ENCODE assay signal across 24 mouse cellular contexts in genomic region chr2:154685772-154686171, GRCm38 (mm10). TPM values are rescaled to one million over a fixed set of nuclear protein-coding genes. Genes with fewer than 3 reads are reported as not detected.
DNase-seq lines count a peak whose midpoint lies in the region; ATAC-seq and TF ChIP-seq lines count a peak whose summit lies in the region.
"Had no signal": no experiment of that assay in that cellular context is flagged by ENCODE, and none has a peak within 500 bp of the region (broad histone marks: within the 10 kb centered on the region; RNA-seq: fewer than 3 reads in every experiment).

No protein-coding gene starts in this region.

- H3K27ac ChIP-seq in heart, postnatal 0 days (ENCODE audit: low read depth), result no peak overlapping the region
- H3K27ac ChIP-seq in liver, postnatal 0 days (ENCODE audit: low read depth), result no peak overlapping the region
- H3K27ac ChIP-seq: embryonic facial prominence, embryonic 10.5 days; embryonic facial prominence, embryonic 12.5 days; forebrain, embryonic 13.5 days; forebrain, embryonic 15.5 days had no signal

- intact Hi-C loops in heart, postnatal 10 days (cut with DNase I), result no loop called here

- TF ChIP-seq CTCF in heart, postnatal 0 days (IDR thresholded peaks at IDR 0.05; ENCODE audit: low read depth), result no peak
- no peak for TF ChIP-seq CTCF in liver, postnatal 0 days (IDR thresholded peaks at IDR 0.05; ENCODE audit: low read depth)

- peak; percentile 9 for DNase-seq in cerebellum, adult 9-11 months
- DNase-seq in cerebellum, adult 18-20 months, result no peak
- DNase-seq in heart, postnatal 0 days (ENCODE audit: low spot score), result peak; percentile 1
- DNase-seq in heart, postnatal 10 days, result no peak
- DNase-seq in liver, postnatal 0 days, result no peak
- DNase-seq in liver, result no peak
- DNase-seq: adrenal gland, adult 8-10 months; adrenal gland, postnatal 14 days; adrenal gland, postnatal 36 days; B cell, adult 2 months; cerebellum, adult 11-12 months; cerebellum, adult 8-10 months; cerebellum, postnatal 10 days; cerebellum, postnatal 25 days; forebrain, postnatal 0 days had no signal

- H3K27me3 ChIP-seq in heart, postnatal 0 days (ENCODE audit: control insufficient read depth, insufficient read depth, low read length), result no peaks in the 10 kb centered on the region
- no peaks in the 10 kb centered on the region for H3K27me3 ChIP-seq in liver, postnatal 0 days (ENCODE audit: insufficient read depth, low read length)
- H3K27me3 ChIP-seq: CH12.LX; embryonic facial prominence, embryonic 12.5 days; forebrain, embryonic 13.5 days; forebrain, embryonic 15.5 days; Patski had no signal

- 0 out of 2 replicates have a peak, but pooled peaks cover 4% of the 10 kb centered on the region for H3K4me1 ChIP-seq in heart, postnatal 0 days (ENCODE audit: control insufficient read depth, insufficient read depth)
- peaks cover 15% of the 10 kb centered on the region for H3K4me1 ChIP-seq in liver, postnatal 0 days (ENCODE audit: insufficient read depth)

- 94% methylated on average over 3 of the region's 3 CpGs for WGBS in heart, postnatal 0 days
- WGBS in liver, postnatal 0 days (ENCODE audit: insufficient replicate concordance), result 67% methylated on average over 3 of the region's 3 CpGs

- H3K4me2 ChIP-seq in heart, postnatal 0 days (ENCODE audit: low read depth, low read length), result no peak overlapping the region
- no peak overlapping the region for H3K4me2 ChIP-seq in liver, postnatal 0 days (ENCODE audit: low read depth, low read length)
- H3K4me2 ChIP-seq: embryonic facial prominence, embryonic 12.5 days; forebrain, embryonic 13.5 days; forebrain, embryonic 15.5 days had no signal

- H3K36me3 ChIP-seq in heart, postnatal 0 days (replicated peaks; ENCODE audit: control insufficient read depth, insufficient read depth, low read length), result peaks cover 19% of the 10 kb centered on the region; the same call in 1 of the 2 replicates
- peaks cover 18% of the 10 kb centered on the region for H3K36me3 ChIP-seq in liver, postnatal 0 days (replicated peaks; ENCODE audit: insufficient read depth, low read length)

- ATAC-seq in heart, postnatal 0 days (ENCODE audit: insufficient read depth, low read depth), result no peak
- no peak for ATAC-seq in liver, postnatal 0 days
- ATAC-seq: activated CD4-positive, CD25-positive, alpha-beta regulatory T cell, adult 4 months; CD4-positive, CD25-positive, alpha-beta regulatory T cell, adult 4 months; forebrain, embryonic 13.5 days; forebrain, embryonic 15.5 days; forebrain, postnatal 0 days; Patski had no signal

- no peak for TF ChIP-seq EP300 in heart, postnatal 0 days (IDR thresholded peaks at IDR 0.05; ENCODE audit: low read depth)
- no peak for TF ChIP-seq EP300 in liver, postnatal 0 days (IDR thresholded peaks at IDR 0.05; ENCODE audit: low read depth)

- H3K9ac ChIP-seq in heart, postnatal 0 days (replicated peaks; ENCODE audit: low read depth, low read length), result no peak overlapping the region
- 0 out of 2 replicates have a peak overlapping the region, but pooled peaks have one; percentile 1 for H3K9ac ChIP-seq in liver, postnatal 0 days (replicated peaks)
- H3K9ac ChIP-seq: embryonic facial prominence, embryonic 12.5 days; forebrain, embryonic 13.5 days; forebrain, embryonic 15.5 days; forebrain, postnatal 0 days had no signal

- no peak overlapping the region for H3K4me3 ChIP-seq in heart, postnatal 0 days (ENCODE audit: low read depth, low read length)
- no peak overlapping the region for H3K4me3 ChIP-seq in liver, postnatal 0 days (ENCODE audit: low read depth, low read length)
- H3K4me3 ChIP-seq: embryonic facial prominence, embryonic 10.5 days; embryonic facial prominence, embryonic 12.5 days; forebrain, embryonic 13.5 days; forebrain, embryonic 15.5 days had no signal

- no peaks in the 10 kb centered on the region for H3K9me3 ChIP-seq in heart, postnatal 0 days (replicated peaks; ENCODE audit: control insufficient read depth, low read length)
- H3K9me3 ChIP-seq in liver, postnatal 0 days (ENCODE audit: low read length), result no peaks in the 10 kb centered on the region
- H3K9me3 ChIP-seq: embryonic facial prominence, embryonic 10.5 days; embryonic facial prominence, embryonic 12.5 days; forebrain, embryonic 13.5 days; forebrain, embryonic 15.5 days; G1E had no signal

RNA-seq across cellular contexts. Expression of gene Chmp4b, which starts 34.3 kb away (rescaled TPM):
- 75.6 and 80.7 TPM in 2 replicates for total RNA-seq in heart, postnatal 0 days (2014; rRNA removed; ENCODE audit: low replicate concordance)
- polyA plus RNA-seq in heart, postnatal 0 days (2015; fragmentation: Nextera tagmentation; extraction: Ambion mirVana), result 20.1 and 23.5 TPM in 2 replicates
- 100 to 1,000 TPM; 125 to 126 TPM for total RNA-seq in heart, postnatal 10 days (2021)
- 11.9 and 13.1 TPM in 2 replicates for polyA plus RNA-seq in liver, postnatal 0 days (2015; fragmentation: Nextera tagmentation; extraction: Ambion mirVana)

Comparison
In these comparisons a context has a peak if more than half of its experiments do, and no peak if none do; other contexts are left out.
1. DNase-seq: peak in cerebellum, adult 9-11 months (single experiment) and heart, postnatal 0 days (single experiment); none in cerebellum, adult 18-20 months (0 of 2), heart, postnatal 10 days (0 of 2), liver, postnatal 0 days (single experiment) and liver (single experiment).